Mouse (Mus musculus): ENCODE data around the gene Stfa2l1. TPM values are rescaled to one million over a fixed set of nuclear protein-coding genes. Genes with fewer than 3 reads are reported as not detected.
"Not testable (repeated sequence)": the region's sequence is repeated elsewhere in the genome, so short reads cannot be mapped to it uniquely, and the experiment has no call there.

Stfa2l1 gene
- polyA plus RNA-seq, 1 experiment from 2014 or later = 0.76 TPM

DNA sequence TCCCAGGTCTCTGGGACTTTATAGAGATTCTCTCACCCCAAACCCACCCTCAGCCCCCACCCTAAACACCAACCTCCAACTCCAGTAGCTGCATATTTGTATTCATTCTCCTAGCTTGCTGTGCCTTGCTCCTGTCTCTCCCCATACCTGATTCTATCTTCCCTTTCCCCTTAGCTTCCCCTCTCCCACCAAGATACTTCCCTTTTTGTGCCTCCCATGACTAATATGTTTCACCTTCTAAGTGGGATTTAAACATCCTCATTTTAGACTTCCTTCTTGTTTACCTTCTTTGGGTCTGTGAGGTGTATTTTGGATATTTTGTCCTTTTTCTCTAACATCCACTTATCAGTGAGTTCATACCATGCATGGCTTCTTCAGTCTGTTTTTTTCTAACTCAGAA lies 19.5 kb downstream of the Stfa2l1 start:
- H3K4me3 ChIP-seq (ENCODE audit: low read depth, low read length) = no peak overlapping the region
- no peaks in the 10 kb centered on the region for H3K4me1 ChIP-seq (replicated peaks; ENCODE audit: control insufficient read depth, insufficient read depth, low read length)
- H3K9ac ChIP-seq (ENCODE audit: low read depth, low read length) = no peak overlapping the region
- H3K27ac ChIP-seq (ENCODE audit: low read depth, low read length) = no peak overlapping the region
- no peak for ATAC-seq
- no peaks in the 10 kb centered on the region for H3K9me3 ChIP-seq (ENCODE audit: control insufficient read depth)
- no peak overlapping the region for H3K4me2 ChIP-seq (replicated peaks; ENCODE audit: low read depth)
- TF ChIP-seq CTCF (IDR thresholded peaks at IDR 0.05; ENCODE audit: low read depth) = no peak
- H3K27me3 ChIP-seq (replicated peaks; ENCODE audit: control insufficient read depth, insufficient read depth, low read length) = no peaks in the 10 kb centered on the region
- no peaks in the 10 kb centered on the region for H3K36me3 ChIP-seq (ENCODE audit: control insufficient read depth, insufficient read depth)

DNA sequence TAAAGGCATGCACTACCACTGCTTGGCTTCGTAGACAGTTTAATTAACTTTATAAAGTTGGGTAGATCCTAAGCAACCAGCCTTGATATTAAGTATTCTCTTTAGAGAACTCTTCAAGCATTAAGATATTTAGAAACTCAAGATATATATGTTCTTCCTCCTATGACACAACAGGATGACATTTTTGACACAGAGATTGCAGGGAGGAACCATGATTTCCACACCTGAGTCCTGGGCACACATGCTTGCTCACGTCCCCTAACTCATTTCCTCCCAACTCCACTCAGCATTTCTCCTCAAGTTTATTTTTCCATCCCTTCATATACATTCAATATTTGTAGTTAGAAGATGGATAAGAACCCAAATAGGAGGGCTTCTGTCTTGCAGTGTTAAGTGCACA lies 23.3 kb downstream of the Stfa2l1 start:
- H3K4me2 ChIP-seq (replicated peaks; ENCODE audit: low read depth) = no peak overlapping the region
- no peak overlapping the region for H3K27ac ChIP-seq (ENCODE audit: low read depth, low read length)
- no peak overlapping the region for H3K9ac ChIP-seq (ENCODE audit: low read depth, low read length)
- H3K27me3 ChIP-seq (replicated peaks; ENCODE audit: control insufficient read depth, insufficient read depth, low read length) = no peaks in the 10 kb centered on the region
- H3K36me3 ChIP-seq (ENCODE audit: control insufficient read depth, insufficient read depth) = no peaks in the 10 kb centered on the region
- no peaks in the 10 kb centered on the region for H3K9me3 ChIP-seq (ENCODE audit: control insufficient read depth)
- H3K4me1 ChIP-seq (replicated peaks; ENCODE audit: control insufficient read depth, insufficient read depth, low read length) = no peaks in the 10 kb centered on the region
- ATAC-seq = no peak
- 79% methylated on average over 2 of the region's 2 CpGs for WGBS
- no peak overlapping the region for H3K4me3 ChIP-seq (ENCODE audit: low read depth, low read length)
- TF ChIP-seq CTCF (IDR thresholded peaks at IDR 0.05; ENCODE audit: low read depth) = no peak

DNA sequence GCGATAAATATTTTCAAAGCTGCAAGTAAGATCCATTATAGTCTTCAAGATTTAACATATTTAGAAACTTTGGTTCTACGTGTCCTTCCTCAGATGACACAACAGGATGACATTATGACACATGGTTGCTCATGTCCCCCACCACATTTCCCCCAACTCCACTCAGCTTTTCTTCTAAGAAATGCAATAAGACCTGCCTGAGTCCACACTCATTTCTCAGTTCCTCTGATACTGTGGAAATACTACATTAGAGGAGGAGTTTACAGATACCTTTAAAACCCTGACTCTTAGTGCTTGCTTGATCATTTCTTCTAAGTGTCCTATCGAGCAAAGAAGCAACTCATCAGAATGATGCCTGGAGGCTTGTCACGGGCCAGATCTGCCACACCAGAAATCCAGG lies 27.3 kb downstream of the Stfa2l1 start, which contains the start of gene Gm5483:
Gene Gm5483 (plus strand): TSS at position 301 of the 400 bp plus-strand sequence.
- not testable (repeated sequence) for H3K4me2 ChIP-seq (replicated peaks; ENCODE audit: low read depth); H3K9me3 ChIP-seq (ENCODE audit: control insufficient read depth); H3K4me1 ChIP-seq (replicated peaks; ENCODE audit: control insufficient read depth, insufficient read depth, low read length); H3K36me3 ChIP-seq (ENCODE audit: control insufficient read depth, insufficient read depth); H3K27ac ChIP-seq (ENCODE audit: low read depth, low read length); H3K9ac ChIP-seq (ENCODE audit: low read depth, low read length); H3K4me3 ChIP-seq (ENCODE audit: low read depth, low read length); ATAC-seq; H3K27me3 ChIP-seq (replicated peaks; ENCODE audit: control insufficient read depth, insufficient read depth, low read length)
- WGBS = 74% methylated on average over 4 of the region's 4 CpGs

DNA sequence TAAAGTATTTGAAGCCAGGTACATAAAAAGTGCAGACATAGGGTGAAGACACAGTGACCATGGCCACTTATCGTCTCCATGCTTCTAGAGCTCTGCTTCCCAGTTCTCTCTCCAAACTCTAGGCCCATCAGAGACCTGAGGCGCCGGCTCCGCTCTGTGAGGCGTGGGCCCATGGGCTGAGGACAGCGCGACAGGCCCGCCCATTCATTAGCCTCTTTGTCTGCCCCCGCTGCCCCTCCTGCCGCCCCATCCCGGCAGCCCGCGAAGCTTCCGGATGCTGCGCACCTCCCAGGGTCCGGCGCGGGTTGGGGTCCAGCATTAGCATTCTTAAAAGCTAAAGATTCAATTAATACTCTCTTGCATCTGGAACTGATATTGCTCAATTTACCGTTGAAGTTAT lies 42.6 kb downstream of the Stfa2l1 start:
- Histone ChIP-seq H3K27ac (ENCODE audit: low read depth, low read length) (no peak overlapping the region), H3K36me3 (ENCODE audit: control insufficient read depth, insufficient read depth) (no peaks in the 10 kb centered on the region), H3K27me3 (replicated peaks; ENCODE audit: control insufficient read depth, insufficient read depth, low read length) (no peaks in the 10 kb centered on the region), H3K9me3 (ENCODE audit: control insufficient read depth) (no peaks in the 10 kb centered on the region), H3K4me3 (ENCODE audit: low read depth, low read length) (no peak overlapping the region), H3K9ac (ENCODE audit: low read depth, low read length) (no peak overlapping the region), H3K4me2 (replicated peaks; ENCODE audit: low read depth) (no peak overlapping the region), H3K4me1 (replicated peaks; ENCODE audit: control insufficient read depth, insufficient read depth, low read length) (no peaks in the 10 kb centered on the region)
- 62% methylated on average over 19 of the region's 19 CpGs for WGBS
- TF ChIP-seq CTCF (IDR thresholded peaks at IDR 0.05; ENCODE audit: low read depth) = no peak
- ATAC-seq = no peak

DNA sequence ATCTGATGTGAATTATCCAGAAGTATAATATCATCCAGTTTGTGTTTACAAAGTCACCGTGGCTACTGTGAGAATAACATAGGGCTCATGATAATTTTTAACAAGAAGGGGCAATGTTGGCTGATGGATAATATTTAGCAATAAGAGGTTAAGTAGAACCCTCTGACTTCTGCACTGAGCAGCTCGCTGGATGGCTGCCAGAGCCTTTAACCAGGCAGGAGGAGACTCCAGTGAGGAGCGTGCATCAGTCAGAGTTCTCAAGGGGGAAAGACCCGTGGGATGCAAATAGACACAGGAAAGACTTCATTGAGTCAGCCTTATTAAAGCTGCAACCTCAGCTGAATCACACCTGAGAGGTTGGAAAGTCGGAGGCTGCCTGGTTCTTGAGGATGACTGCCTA lies 47.2 kb downstream of the Stfa2l1 start:
- TF ChIP-seq CTCF (IDR thresholded peaks at IDR 0.05; ENCODE audit: low read depth) = no peak
- no peaks in the 10 kb centered on the region for H3K9me3 ChIP-seq (ENCODE audit: control insufficient read depth)
- no peaks in the 10 kb centered on the region for H3K27me3 ChIP-seq (replicated peaks; ENCODE audit: control insufficient read depth, insufficient read depth, low read length)
- H3K9ac ChIP-seq (ENCODE audit: low read depth, low read length) = no peak overlapping the region
- H3K4me2 ChIP-seq (replicated peaks; ENCODE audit: low read depth) = no peak overlapping the region
- H3K4me3 ChIP-seq (ENCODE audit: low read depth, low read length) = no peak overlapping the region
- ATAC-seq = no peak
- no peaks in the 10 kb centered on the region for H3K4me1 ChIP-seq (replicated peaks; ENCODE audit: control insufficient read depth, insufficient read depth, low read length)
- no peaks in the 10 kb centered on the region for H3K36me3 ChIP-seq (ENCODE audit: control insufficient read depth, insufficient read depth)
- 61% methylated on average over 5 of the region's 5 CpGs for WGBS
- no peak overlapping the region for H3K27ac ChIP-seq (ENCODE audit: low read depth, low read length)

DNA sequence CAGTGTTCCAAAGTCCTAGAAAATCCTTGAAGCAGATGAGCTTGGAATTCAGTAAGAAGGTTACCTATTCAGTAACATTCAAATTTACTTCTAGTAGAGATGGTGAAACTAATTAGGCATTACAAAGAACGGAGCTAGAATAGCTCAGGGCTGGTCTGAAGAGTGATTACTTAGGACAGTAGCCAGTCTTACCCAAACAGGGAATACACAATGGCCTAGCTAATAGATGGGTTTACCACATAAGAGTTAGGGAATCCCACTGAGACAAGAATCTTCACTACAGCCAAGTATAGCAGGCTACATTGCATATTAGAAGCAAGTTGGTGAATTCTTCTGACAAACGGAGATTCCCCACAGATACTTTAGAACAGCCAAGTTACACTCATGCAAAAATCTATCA lies 49.1 kb downstream of the Stfa2l1 start:
- 58% methylated on average over 2 of the region's 2 CpGs for WGBS
- not testable (repeated sequence) for ATAC-seq; H3K9ac ChIP-seq (ENCODE audit: low read depth, low read length); H3K9me3 ChIP-seq (ENCODE audit: control insufficient read depth); H3K27ac ChIP-seq (ENCODE audit: low read depth, low read length); H3K27me3 ChIP-seq (replicated peaks; ENCODE audit: control insufficient read depth, insufficient read depth, low read length); H3K36me3 ChIP-seq (ENCODE audit: control insufficient read depth, insufficient read depth); H3K4me1 ChIP-seq (replicated peaks; ENCODE audit: control insufficient read depth, insufficient read depth, low read length); H3K4me3 ChIP-seq (ENCODE audit: low read depth, low read length); H3K4me2 ChIP-seq (replicated peaks; ENCODE audit: low read depth)

DNA sequence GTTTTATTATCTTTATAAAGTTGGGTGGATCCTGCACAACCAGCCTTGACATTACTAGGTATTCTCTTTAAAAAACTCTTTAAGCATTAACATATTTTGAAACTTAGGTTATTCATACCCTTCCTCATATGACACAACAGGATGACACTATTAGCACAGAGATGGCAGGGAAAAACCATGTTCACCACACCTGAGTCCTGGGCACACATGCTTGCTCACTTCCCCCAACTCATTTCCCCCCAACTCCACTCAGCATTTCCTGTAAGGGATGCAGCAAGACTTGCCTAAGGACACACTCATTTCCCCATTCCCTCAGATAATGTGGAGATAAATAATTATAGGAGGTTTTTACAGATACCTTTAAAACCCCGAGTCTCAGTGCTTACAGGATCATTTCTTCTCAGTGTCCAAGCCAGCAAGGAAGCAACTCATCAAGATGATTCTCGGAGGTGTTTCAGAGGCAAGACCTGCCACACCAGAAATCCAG lies 53.4 kb downstream of the Stfa2l1 start, which contains the start of gene Gm5416:
Gene Gm5416 (plus strand): TSS at position 437 of the 487 bp plus-strand sequence.
- no peak within 1 kb of the TSS for H3K4me2 ChIP-seq (replicated peaks; ENCODE audit: low read depth)
- no peaks in the 10 kb centered on the region for H3K27me3 ChIP-seq (replicated peaks; ENCODE audit: control insufficient read depth, insufficient read depth, low read length)
- H3K4me3 ChIP-seq (ENCODE audit: low read depth, low read length) = no peak within 1 kb of the TSS
- no peaks in the 10 kb centered on the region for H3K9me3 ChIP-seq (ENCODE audit: control insufficient read depth)
- TF ChIP-seq CTCF (IDR thresholded peaks at IDR 0.05; ENCODE audit: low read depth) = no peak
- no peaks in the 10 kb centered on the region for H3K4me1 ChIP-seq (replicated peaks; ENCODE audit: control insufficient read depth, insufficient read depth, low read length)
- H3K36me3 ChIP-seq (ENCODE audit: control insufficient read depth, insufficient read depth) = no peaks in the 10 kb centered on the region
- no peak for ATAC-seq
- no peak within 1 kb of the TSS for H3K9ac ChIP-seq (ENCODE audit: low read depth, low read length)
- WGBS = 76% methylated on average over 2 of the region's 2 CpGs
- no peak within 1 kb of the TSS for H3K27ac ChIP-seq (ENCODE audit: low read depth, low read length)

Other genes starting within 250 kb of the Stfa2l1 start
- gene Parp9, start 218.3 kb upstream of the Stfa2l1 start, polyA plus RNA-seq (2015; fragmentation: Nextera tagmentation; extraction: Ambion mirVana) = 29.2 and 29.9 TPM in 2 replicates
- gene Dtx3l, start 217.7 kb upstream of the Stfa2l1 start, polyA plus RNA-seq (2015; fragmentation: Nextera tagmentation; extraction: Ambion mirVana) = 10.6 and 11.8 TPM in 2 replicates
- 17.6 and 22.2 TPM in 2 replicates for gene Kpna1, start 178.1 kb upstream of the Stfa2l1 start, polyA plus RNA-seq (2015; fragmentation: Nextera tagmentation; extraction: Ambion mirVana)
- gene Wdr5b, start 115.6 kb upstream of the Stfa2l1 start, polyA plus RNA-seq (2015; fragmentation: Nextera tagmentation; extraction: Ambion mirVana) = 3.8 and 4.0 TPM in 2 replicates
- gene Fam162a, start 85.2 kb upstream of the Stfa2l1 start, polyA plus RNA-seq (2015; fragmentation: Nextera tagmentation; extraction: Ambion mirVana) = 445 and 480 TPM in 2 replicates
- 64.6 and 65.2 TPM in 2 replicates for gene Ccdc58, start 85.1 kb upstream of the Stfa2l1 start, polyA plus RNA-seq (2015; fragmentation: Nextera tagmentation; extraction: Ambion mirVana)
- gene Csta1, start 25.6 kb upstream of the Stfa2l1 start, polyA plus RNA-seq (2015; fragmentation: Nextera tagmentation; extraction: Ambion mirVana) = 0.12 TPM in 1 of 2 replicates, not detected in the other
- 0.81 and 1.2 TPM in 2 replicates for gene Gm5483, start 27.4 kb downstream of the Stfa2l1 start, polyA plus RNA-seq (2015; fragmentation: Nextera tagmentation; extraction: Ambion mirVana)
- gene Gm5416, start 53.6 kb downstream of the Stfa2l1 start, polyA plus RNA-seq (2015; fragmentation: Nextera tagmentation; extraction: Ambion mirVana) = not detected in 2 replicates
- 0.41 and 1.0 TPM in 2 replicates for gene 2010005H15Rik, start 64.7 kb downstream of the Stfa2l1 start, polyA plus RNA-seq (2015; fragmentation: Nextera tagmentation; extraction: Ambion mirVana)
- gene Stfa1, start 120.1 kb downstream of the Stfa2l1 start, polyA plus RNA-seq (2015; fragmentation: Nextera tagmentation; extraction: Ambion mirVana) = 1.5 and 1.6 TPM in 2 replicates
- gene BC117090, start 177.5 kb downstream of the Stfa2l1 start, polyA plus RNA-seq (2015; fragmentation: Nextera tagmentation; extraction: Ambion mirVana) = 0.67 TPM in 1 of 2 replicates, not detected in the other
- gene BC100530, start 210.9 kb downstream of the Stfa2l1 start, polyA plus RNA-seq (2015; fragmentation: Nextera tagmentation; extraction: Ambion mirVana) = 1.0 and 1.4 TPM in 2 replicates

Measured in intestine, postnatal 0 days (tissue).